8 mouse cellular contexts compared by ENCODE assay signal in the genomic region with DNA sequence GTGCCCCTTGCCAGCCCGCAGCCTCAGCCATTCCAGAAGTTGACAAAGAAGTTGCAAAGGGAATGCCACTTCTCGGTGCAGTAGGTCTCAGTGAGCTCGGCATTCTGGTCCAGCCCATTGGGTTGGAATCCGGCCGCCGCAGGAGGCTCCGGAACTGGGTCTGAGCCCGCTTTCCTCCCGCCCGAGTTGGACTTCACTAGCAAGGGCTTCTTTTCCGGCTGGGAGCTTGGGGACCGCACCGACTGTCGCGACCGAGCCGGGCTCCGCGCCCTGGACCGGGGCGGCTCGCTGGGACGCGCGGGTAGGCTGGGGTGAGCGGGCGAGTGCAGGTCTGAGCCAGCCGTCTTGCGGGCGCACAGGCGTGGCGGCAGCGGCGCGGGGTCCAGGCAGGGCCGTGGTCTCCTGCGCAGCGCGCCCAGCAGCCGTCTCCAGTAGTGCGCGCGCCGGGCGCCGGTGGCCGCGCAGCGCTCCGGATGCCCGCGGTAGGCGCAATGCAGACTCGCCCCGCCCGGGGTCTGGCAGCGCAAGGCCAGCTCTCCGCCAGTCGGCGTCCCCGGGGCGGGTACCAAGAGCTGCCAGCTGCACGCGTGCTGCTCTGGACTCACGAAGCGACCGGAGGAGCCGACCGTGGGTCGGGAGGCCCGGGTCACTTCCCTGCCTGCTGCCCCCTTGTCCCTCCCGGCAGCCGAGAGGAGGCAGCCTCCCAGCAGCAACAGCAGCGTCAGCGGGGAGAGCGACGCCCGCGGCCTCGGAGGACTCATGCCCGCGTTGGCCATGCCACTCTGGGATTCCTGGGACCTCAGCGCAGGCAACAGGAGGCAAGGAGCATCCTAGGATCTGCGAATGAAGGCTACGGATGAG. TPM values are rescaled to one million over a fixed set of nuclear protein-coding genes. Genes with fewer than 3 reads are reported as not detected.
DNase-seq lines count a peak whose midpoint lies in the region; ATAC-seq and TF ChIP-seq lines count a peak whose summit lies in the region.

No protein-coding gene starts in this region.

- TF ChIP-seq POLR2A in cortical plate, adult 2 months (IDR thresholded peaks at IDR 0.05; ENCODE audit: extremely low read depth, insufficient read depth, low read length): peak; percentile 46; the same call in 1 of the 2 replicates

- ATAC-seq in inflammation-experienced regulatory T-cells, adult 6 months: peak; percentile 69

- no peaks in the 10 kb centered on the region for H3K27me3 ChIP-seq in midbrain, embryonic 10.5 days (ENCODE audit: low read depth, poor library complexity, severe bottlenecking)

- no peaks in the 10 kb centered on the region for H3K4me1 ChIP-seq in cortical plate, adult 2 months (ENCODE audit: control insufficient read depth, insufficient read depth, low read length)
- H3K4me1 ChIP-seq in midbrain, embryonic 10.5 days: peaks cover 41% of the 10 kb centered on the region

- H3K4me3 ChIP-seq in cortical plate, adult 2 months (ENCODE audit: insufficient read depth, low read length): peak overlapping the region; percentile 99
- peak overlapping the region; percentile 84 for H3K4me3 ChIP-seq in midbrain, embryonic 10.5 days

- no peaks in the 10 kb centered on the region for H3K9me3 ChIP-seq in midbrain, embryonic 10.5 days (replicated peaks)

- no peak for TF ChIP-seq CTCF in cortical plate, adult 2 months (IDR thresholded peaks at IDR 0.05; ENCODE audit: extremely low read depth, insufficient read depth, low read length)

- peak overlapping the region; percentile 85 for H3K27ac ChIP-seq in cortical plate, adult 2 months (ENCODE audit: insufficient read depth, low read length)
- peak overlapping the region; percentile 97 for H3K27ac ChIP-seq in midbrain, embryonic 10.5 days (replicated peaks)

- H3K36me3 ChIP-seq in midbrain, embryonic 10.5 days: no peaks in the 10 kb centered on the region

- DNase-seq in ZHBTc4 (ENCODE audit: low read depth, low spot score): peak; percentile 81
- DNase-seq in gastrocnemius, postnatal 10 days: peak; percentile 80
- DNase-seq in left cerebral cortex, postnatal 36 days (ENCODE audit: low spot score in 2 of 2): peak; percentile 84 to 86
- DNase-seq in midbrain, embryonic 10.5 days (ENCODE audit: low spot score): peak; percentile 87
- DNase-seq in right cerebral cortex, postnatal 4 days: peak; percentile 76
- DNase-seq in yolk sac, embryonic 10.5 days (ENCODE audit: low spot score): peak; percentile 81

- intact Hi-C loops in left cerebral cortex, postnatal 36 days (cut with DNase I): loop anchor here (5.0 kb wide), 2 partner anchors 86 to 101 kb away; a partner anchor contains a TSS

- under 1% methylated on average over 73 of the region's 85 CpGs for WGBS in midbrain, embryonic 10.5 days

RNA-seq across cellular contexts. Expression of a gene that starts 0.7 kb away (rescaled TPM):
- polyA plus RNA-seq in cortical plate, adult 2 months (2012; rRNA removed): 9.2 and 10.6 TPM in 2 replicates
- 1 to 10 TPM; 2.0 to 4.4 TPM for total RNA-seq in gastrocnemius, postnatal 10 days (2021)
- polyA plus RNA-seq in inflammation-experienced regulatory T-cells, adult 6 months (2017; shearing (Covaris generic)): under 1 TPM in 1 of 3 experiments, not detected in 2; 0.20 TPM
- 1 to 10 TPM; 6.8 to 6.9 TPM for total RNA-seq in left cerebral cortex, postnatal 36 days (2021)
- 23.9 and 33.3 TPM in 2 replicates for polyA plus RNA-seq in midbrain, embryonic 10.5 days (2016; fragmentation: Nextera tagmentation; extraction: Ambion mirVana)

RNA-seq across cellular contexts. Expression of a gene that starts 7.2 kb away (rescaled TPM):
- polyA plus RNA-seq in cortical plate, adult 2 months (2012; rRNA removed): 12.8 and 13.0 TPM in 2 replicates
- 10 to 100 TPM; 10.3 to 10.7 TPM for total RNA-seq in gastrocnemius, postnatal 10 days (2021)
- 10 to 100 TPM in 1 of 3 experiments, 1 to 10 TPM in 2; 6.4 to 11.5 (median 9.0) TPM for polyA plus RNA-seq in inflammation-experienced regulatory T-cells, adult 6 months (2017; shearing (Covaris generic))
- 10 to 100 TPM; 20.1 to 27.6 TPM for total RNA-seq in left cerebral cortex, postnatal 36 days (2021)
- polyA plus RNA-seq in midbrain, embryonic 10.5 days (2016; fragmentation: Nextera tagmentation; extraction: Ambion mirVana): 17.5 and 19.2 TPM in 2 replicates

Comparison
In these comparisons a context has a peak if more than half of its experiments do, and no peak if none do; other contexts are left out.
1. Peak in every context shown above with its lines: DNase-seq, ATAC-seq, H3K4me3 ChIP-seq and H3K27ac ChIP-seq.